Mouse (Mus musculus) thymus, adult 2 months (tissue): ENCODE measurements around the gene Vav3.

Experiments
- CTCF ChIP-seq: fragments of 200-500 bp; IDR thresholded peaks from 2 replicates; pipeline ENCODE4 v1.5.1; 2012; ENCODE audit warnings: mild to moderate bottlenecking, control low read depth, low read length, moderate library complexity, borderline replicate concordance; ENCODE audit not compliant: control insufficient read depth, poor library complexity, insufficient read depth; ENCODE audit errors: extremely low read depth
- POLR2A ChIP-seq: fragments of 200-500 bp; IDR thresholded peaks from 2 replicates; pipeline ENCODE4 v1.6.1; 2012; ENCODE audit warnings: mild to moderate bottlenecking, low read length, control low read depth, moderate library complexity; ENCODE audit not compliant: control insufficient read depth, poor library complexity, insufficient read depth; ENCODE audit errors: extremely low read depth

- TF ChIP-seq POLR2A (no peak), CTCF (no peak)
These were observed 32.0 kb upstream of the Vav3 start for GRCm38 (mm10) chr3:109308468-109308867.
